Mouse (Mus musculus) right cerebral cortex, adult 18-20 months (tissue): ENCODE results near the gene Zfp691.

Experiments used
- DNase-seq: peaks from one replicate; pipeline ENCODE4 v3.0.0; 2022; ENCODE audit warnings: mixed read lengths

The Zfp691 gene

DNA sequence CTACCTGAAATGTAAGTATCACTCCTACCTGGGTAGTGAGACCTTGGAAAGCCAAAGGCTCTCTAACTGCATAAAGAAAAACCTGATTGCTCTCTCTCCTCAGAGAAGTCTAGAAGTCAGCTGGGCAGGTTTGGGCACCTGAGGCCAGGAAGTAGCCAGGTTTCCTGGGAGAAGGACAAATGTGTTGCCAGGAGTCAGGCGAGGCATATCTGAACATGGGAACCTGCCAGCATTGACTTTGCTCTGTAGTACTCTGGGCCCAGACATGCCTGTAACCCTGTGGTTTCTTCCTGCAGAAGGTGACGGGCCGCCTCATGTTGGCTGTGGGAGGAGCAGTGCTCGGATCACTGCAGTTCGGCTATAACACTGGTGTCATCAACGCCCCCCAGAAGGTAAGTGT, 53.9 kb downstream of the Zfp691 start:
- DNase-seq = no peak
